Mouse (Mus musculus): Measurements from ENCODE around the gene Tmem222.

DNA sequence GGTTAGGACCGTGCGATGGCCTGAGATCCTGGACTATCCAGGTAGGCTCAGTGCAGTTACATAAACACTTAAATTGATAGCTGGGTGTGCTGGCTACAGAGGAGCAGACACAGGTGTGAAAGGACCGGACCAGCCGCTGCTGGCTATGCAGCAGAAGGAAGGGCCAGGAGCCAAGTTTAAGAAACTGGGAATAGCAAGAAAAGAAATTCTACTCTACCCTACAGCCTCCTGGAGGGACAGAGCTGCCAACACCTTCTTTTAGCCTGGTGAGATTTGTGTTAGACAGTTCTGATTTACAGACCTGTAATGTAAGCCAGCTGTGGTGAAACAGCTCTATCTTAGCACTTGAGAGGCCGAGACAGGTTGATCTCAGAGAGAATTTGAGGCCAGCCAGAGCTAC lies 38.4 kb upstream of the Tmem222 start:
- no peak for TF ChIP-seq CHD2 (IDR thresholded peaks at IDR 0.05; ENCODE audit: low read length)
- TF ChIP-seq ZC3H11A (IDR thresholded peaks at IDR 0.05; ENCODE audit: low read depth, low read length) = no peak
- no peak for TF ChIP-seq MEF2A (IDR thresholded peaks at IDR 0.05; ENCODE audit: extremely low read depth, insufficient replicate concordance, low read depth, low read length, poor library complexity, severe bottlenecking)
- no peak for TF ChIP-seq NELFE (IDR thresholded peaks at IDR 0.05; ENCODE audit: low read depth, low read length)
- no peak for TF ChIP-seq MAX (IDR thresholded peaks at IDR 0.05; ENCODE audit: low read length)
- TF ChIP-seq GABPA (IDR thresholded peaks at IDR 0.05; ENCODE audit: low read depth, low read length) = no peak
- no peak for TF ChIP-seq POLR2A (IDR thresholded peaks at IDR 0.05; ENCODE audit: control insufficient read depth in 1 of 2, insufficient read depth in 1 of 2, low read depth in 1 of 2, low read length in 2 of 2, poor library complexity in 1 of 2)
- TF ChIP-seq CTCF (IDR thresholded peaks at IDR 0.05 in 2 of 3, conservative IDR thresholded peaks at IDR 0.05 in 1 of 3; ENCODE audit: control insufficient read depth in 1 of 3, insufficient read depth in 1 of 3, low read depth in 2 of 3, low read length in 3 of 3, poor library complexity in 1 of 3, severe bottlenecking in 1 of 3) = no peak
- no peak for TF ChIP-seq SIN3A (IDR thresholded peaks at IDR 0.05; ENCODE audit: low read length)
- no peak for TF ChIP-seq POLR2AphosphoS2 (IDR thresholded peaks at IDR 0.05; ENCODE audit: low read length)
- no peak for TF ChIP-seq EP300 (IDR thresholded peaks at IDR 0.05; ENCODE audit: low read depth in 1 of 2, low read length in 2 of 2)
- TF ChIP-seq RCOR1 (IDR thresholded peaks at IDR 0.05; ENCODE audit: low read depth, low read length) = no peak
- no peak for TF ChIP-seq USF1 (IDR thresholded peaks at IDR 0.05; ENCODE audit: low read depth, low read length)
